Mouse (Mus musculus) C2C12 (cell line): ENCODE measurements around the gene Rap1b.

Experiments
- CTCF ChIP-seq: IDR thresholded peaks from one replicate; pipeline ENCODE4 v1.5.1; 2011; ENCODE audit not compliant: control insufficient read depth, insufficient read depth, insufficient read length
- MYOG ChIP-seq: IDR thresholded peaks from one replicate; pipeline ENCODE4 v1.6.1; 2011; ENCODE audit not compliant: control insufficient read depth, insufficient read length; ENCODE audit errors: extremely low read depth
- USF1 ChIP-seq: IDR thresholded peaks from one replicate; pipeline ENCODE4 v1.6.1; 2011; ENCODE audit warnings: low read depth, mild to moderate bottlenecking, control low read depth, moderate library complexity

- TF ChIP-seq USF1 (no peak), MYOG (no peak), CTCF (no peak)
These were observed 31.0 kb upstream of the Rap1b start for GRCm38 (mm10) chr10:117876801-117877200.
